Mouse (Mus musculus) adipocyte (in vitro differentiated cells): ENCODE measurements around the gene Tmem150a.

Experiments
- DNase-seq: peaks from one replicate; pipeline ENCODE4 v3.0.0-alpha.2; 2016; ENCODE audit warnings: low spot score

The Tmem150a gene

GRCm38 (mm10) chr6:72374206-72374605 lies 19.0 kb downstream of the Tmem150a start:
- DNase-seq, result no peak

GRCm38 (mm10) chr6:72374820-72375563 lies 19.7 kb downstream of the Tmem150a start:
- no peak for DNase-seq

- DNase-seq, result no peak
These were observed 23.4 kb downstream of the Tmem150a start for GRCm38 (mm10) chr6:72378510-72379234.

- DNase-seq, result peak; percentile 61
These were observed 24.3 kb downstream of the Tmem150a start for GRCm38 (mm10) chr6:72379377-72380130.

GRCm38 (mm10) chr6:72380131-72380770 lies 25.0 kb downstream of the Tmem150a start, which contains the start of gene Vamp5:
Gene Vamp5 (minus strand): TSS chr6:72380468.
- DNase-seq, result peak; percentile 82

GRCm38 (mm10) chr6:72382494-72382893 lies 27.2 kb downstream of the Tmem150a start:
- no peak for DNase-seq

- DNase-seq, result no peak
These were observed 28.0 kb downstream of the Tmem150a start for GRCm38 (mm10) chr6:72383142-72383820.

GRCm38 (mm10) chr6:72383952-72384351 lies 28.7 kb downstream of the Tmem150a start:
- no peak for DNase-seq

GRCm38 (mm10) chr6:72385258-72385657 lies 30.0 kb downstream of the Tmem150a start:
- DNase-seq, result no peak

GRCm38 (mm10) chr6:72386561-72386960 lies 31.3 kb downstream of the Tmem150a start:
- DNase-seq, result no peak

GRCm38 (mm10) chr6:72387816-72388215 lies 32.6 kb downstream of the Tmem150a start:
- DNase-seq, result no peak

GRCm38 (mm10) chr6:72388266-72388665 lies 33.0 kb downstream of the Tmem150a start:
- no peak for DNase-seq

GRCm38 (mm10) chr6:72388791-72389329 lies 33.6 kb downstream of the Tmem150a start:
- DNase-seq, result no peak

- DNase-seq, result no peak
These were observed 34.3 kb downstream of the Tmem150a start for GRCm38 (mm10) chr6:72389471-72389940.

- peak; percentile 93 for DNase-seq
These were observed 34.9 kb downstream of the Tmem150a start, which contains the start of gene Vamp8 for GRCm38 (mm10) chr6:72389941-72390771. Gene Vamp8 (minus strand): TSS chr6:72390703.

GRCm38 (mm10) chr6:72390795-72391521 lies 35.7 kb downstream of the Tmem150a start:
- peak; percentile 72 for DNase-seq

GRCm38 (mm10) chr6:72392341-72392740 lies 37.1 kb downstream of the Tmem150a start:
- DNase-seq, result no peak

- no peak for DNase-seq
These were observed 41.6 kb downstream of the Tmem150a start for GRCm38 (mm10) chr6:72396837-72397251.

GRCm38 (mm10) chr6:72399967-72400366 lies 44.7 kb downstream of the Tmem150a start:
- DNase-seq, result no peak
